Mouse (Mus musculus): ENCODE data around the gene Cdh13.
A peak's percentile ranks its signal among the peaks of the same experiment; 100 is the strongest.

The Cdh13 gene

DNA sequence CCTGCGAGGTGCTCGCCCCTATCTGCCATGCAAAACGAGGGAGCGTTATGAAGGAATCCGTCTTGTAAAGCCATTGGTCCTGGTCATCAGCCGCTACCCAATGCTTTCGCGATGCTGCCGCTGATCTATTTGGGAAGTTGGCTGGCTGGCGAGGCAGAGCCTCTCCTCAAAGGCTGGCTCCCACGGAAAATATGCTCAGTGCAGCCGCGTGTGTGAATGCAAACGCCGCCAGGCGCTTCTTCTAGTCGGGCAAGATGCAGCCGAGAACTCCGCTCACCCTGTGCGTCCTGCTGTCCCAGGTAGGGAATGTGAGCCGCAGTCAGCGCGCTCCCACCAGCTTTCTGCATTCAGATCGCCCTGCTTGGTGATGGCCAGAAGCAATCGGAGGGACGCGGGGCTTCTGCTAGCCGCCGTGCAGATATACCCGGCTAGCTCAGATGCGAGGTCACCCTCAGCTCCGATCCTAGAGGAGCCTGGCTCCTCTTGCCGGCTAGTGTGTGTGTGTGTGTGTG lies at the start of gene Cdh13:
Gene Cdh13 (plus strand): TSS at position 134 of the 512 bp plus-strand sequence.
- peak; percentile 16 for DNase-seq

DNA sequence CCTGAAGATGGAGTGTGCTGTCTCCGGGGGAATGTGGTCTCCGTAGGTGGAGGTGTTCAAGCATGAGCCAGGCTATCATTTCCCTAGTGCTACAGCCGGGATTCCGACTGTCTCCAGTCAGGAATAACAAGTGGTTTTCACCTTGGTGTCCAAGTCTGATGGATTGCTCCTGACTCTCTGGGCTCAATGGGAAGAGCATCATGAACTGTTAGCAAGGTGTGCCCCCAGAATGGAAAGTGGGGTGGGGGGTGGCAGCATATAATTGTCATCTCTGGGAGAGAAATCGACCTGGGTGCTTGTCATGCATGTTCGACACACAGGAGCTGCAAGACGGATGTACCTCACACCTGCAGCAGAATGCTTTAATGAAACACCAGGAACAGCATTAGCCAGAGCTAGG lies 47.9 kb upstream of the Cdh13 start:
- DNase-seq, result no peak

DNA sequence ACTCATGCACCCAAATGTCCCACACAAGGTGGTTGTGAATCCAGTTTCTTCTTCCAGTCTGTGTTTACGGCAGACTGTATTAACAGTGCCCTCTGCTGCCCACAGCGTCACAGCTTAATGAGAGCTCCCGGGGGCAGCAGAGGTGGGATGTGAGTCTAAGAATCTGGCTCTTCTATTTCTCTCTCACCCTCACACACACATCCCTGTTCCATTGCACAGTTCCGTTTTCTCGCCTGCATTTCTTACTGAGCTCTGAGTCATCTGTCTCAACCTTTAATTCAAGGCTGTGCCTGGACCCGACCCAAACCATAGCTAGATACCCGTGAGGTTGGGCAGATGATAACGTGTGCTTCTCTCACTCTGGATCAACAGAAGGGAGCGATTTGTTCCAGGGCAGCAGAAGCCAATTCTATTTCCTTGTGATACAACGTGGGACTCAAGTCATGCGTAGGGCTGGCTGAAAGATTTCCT lies 46.3 kb upstream of the Cdh13 start:
- DNase-seq, result no peak

DNA sequence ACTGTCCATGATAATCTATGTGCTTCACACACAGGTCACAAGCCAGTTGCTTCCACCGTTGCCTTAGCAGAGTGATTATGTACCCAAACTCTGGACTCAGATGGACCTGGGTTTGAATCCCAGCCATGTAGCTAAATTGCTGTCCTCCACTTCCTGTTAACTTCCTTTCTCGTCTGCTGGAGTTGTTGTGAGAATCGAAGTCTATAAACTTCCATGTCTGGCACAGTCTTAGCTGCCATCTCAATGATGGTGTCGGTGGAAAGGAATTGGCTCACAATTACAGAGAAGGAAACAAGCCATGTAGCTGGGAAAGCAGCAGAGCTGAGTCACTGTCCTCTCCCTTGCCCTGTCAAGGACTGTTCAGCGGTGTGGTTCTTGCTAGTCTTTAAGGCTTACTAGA lies 45.4 kb upstream of the Cdh13 start:
- no peak for DNase-seq

DNA sequence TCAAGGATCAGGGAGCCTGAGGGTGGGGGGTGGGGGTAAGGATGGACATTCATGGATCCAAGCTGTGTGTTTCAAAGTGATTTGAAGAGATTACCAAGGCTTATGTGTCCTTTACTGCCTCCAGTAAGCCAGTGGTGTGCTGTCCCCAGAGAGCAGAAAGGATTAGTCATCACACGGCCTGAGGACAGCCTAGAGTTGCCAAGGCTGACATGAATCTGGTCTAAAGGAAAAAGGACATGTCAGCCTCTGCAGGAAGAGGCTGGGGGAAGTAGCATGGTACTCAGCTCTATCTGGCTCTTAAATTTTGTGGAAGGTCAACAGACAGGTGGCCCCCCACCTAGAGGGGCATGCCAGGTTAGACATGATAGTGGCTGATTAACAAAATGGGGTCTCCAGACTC lies 44.3 kb upstream of the Cdh13 start:
- no peak for DNase-seq

DNA sequence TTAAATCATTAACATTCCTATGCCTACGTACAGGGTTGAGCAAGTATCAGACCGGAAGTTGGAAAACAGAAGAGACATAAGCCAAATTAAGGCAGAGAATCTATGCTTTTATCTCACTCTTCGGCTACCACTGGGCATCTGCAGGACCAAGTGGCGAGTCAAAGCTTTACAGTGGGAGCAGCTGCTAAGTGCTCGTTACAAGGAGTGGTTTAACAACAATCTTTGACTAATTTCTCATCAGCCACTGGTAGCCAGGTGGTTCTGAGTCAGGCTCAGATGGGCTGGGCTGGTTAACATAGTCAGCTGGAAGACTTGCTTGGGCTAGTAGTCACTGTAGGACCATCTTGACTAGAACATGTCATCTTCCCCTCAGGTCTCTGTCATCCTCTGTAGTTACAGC lies 34.2 kb upstream of the Cdh13 start:
- no peak for DNase-seq

DNA sequence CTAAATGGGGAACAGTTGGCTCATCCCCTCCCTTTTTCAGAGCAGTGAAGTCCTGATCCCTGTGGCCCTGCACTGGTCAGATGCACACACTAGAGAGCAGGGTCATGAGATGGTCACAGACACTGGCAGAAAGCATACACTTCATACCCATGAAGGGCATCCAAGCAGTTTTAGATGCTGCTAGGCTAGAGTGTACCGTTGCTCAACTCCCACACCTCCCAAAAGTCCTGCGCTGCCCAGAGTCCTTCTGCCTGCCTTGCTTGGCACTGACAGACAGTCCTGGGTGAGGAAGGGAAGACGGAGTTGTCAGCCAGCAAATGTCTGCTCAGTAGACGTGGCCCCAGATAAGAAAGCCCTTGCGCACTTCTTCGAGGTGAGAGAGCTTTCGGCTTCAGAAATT lies 33.6 kb upstream of the Cdh13 start:
- DNase-seq, result no peak

DNA sequence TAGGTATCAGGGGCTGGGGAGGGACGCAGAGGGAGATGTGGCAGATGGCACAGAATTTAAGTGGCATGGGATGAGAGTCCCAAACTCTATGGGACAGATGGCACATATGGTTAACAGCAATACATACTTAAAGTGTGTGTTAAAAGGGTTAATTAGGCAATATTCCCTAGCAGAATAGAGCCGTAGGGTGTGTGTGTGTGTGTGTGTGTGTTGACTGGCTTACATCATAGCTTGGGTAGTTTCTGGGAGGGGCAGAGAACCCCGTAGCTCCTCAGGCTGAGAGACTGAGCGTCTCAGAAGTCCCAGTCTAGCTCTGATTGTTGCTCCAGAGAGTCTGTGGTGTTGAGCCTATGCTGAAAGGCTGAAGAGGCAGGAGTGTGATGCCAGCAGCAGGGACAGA lies 20.4 kb upstream of the Cdh13 start:
- DNase-seq, result no peak

DNA sequence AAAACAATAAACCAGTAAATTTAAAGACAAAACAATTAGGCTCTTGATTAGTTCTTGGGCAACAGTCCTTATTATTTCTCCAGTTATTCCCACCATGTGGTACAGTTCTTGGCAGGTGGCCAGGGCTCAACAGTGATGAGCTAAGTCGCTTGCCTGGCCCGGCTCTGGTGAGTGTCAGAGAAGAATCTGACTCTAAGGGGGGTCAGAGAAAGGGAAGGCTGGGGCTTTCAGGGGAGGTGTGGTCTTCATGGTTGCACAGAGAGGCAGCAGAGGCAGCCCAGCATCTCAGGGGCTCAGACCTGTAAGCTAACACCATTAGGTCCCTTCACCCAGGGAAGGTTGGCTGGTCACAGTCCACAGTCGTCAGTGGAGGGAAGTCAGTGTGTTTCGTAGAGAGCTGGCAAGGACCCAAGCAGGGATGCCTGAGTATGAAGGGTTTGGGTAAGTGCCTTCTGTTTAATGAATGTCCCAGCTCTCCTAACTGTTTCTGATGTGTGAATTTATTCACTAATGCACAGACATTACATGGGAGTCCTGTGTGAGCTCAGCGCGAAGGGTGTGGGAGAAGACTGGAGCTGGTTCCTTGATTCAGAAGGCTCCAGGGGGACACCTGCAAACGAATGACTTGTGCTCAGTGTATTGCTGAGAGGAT lies 12.7 kb upstream of the Cdh13 start:
- peak; percentile 33 for DNase-seq

DNA sequence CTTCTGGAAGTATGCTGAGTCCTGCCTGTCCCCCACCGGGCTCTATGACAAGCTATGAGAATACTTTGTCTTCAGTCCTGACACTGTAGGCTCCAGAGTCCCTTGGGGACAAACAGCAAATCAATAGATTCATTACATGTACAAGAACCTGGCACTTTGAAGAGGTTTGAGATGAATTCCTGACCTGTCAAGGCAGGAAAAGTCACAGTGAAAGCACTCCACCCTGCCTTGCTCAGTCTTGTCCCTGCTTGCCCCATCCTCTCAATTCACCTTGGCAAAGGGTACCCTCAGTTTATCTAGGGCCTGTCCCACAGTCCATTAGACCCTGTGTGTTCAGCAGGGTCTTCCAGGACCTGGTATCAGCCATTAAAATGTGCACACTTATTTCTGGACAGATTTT lies 11.0 kb upstream of the Cdh13 start:
- DNase-seq, result no peak

DNA sequence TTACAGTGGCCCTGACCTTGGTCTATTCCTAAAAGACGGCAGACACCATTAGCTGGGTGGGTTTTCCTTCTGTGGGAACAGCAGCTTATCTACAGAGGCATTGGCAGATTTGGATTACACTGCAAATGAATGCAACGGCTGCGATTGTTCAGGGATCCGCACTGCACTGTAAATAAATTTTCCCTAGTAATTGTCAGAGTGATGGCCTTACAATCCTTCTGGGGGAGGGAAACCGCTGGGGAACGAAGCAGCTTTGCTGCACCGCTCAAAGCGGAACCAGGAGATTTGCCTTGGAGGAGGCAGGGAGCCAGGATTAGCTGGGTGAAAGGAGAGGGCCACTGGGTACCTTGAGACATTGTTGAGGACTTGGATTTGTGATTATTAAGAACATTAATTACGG lies 9.3 kb upstream of the Cdh13 start:
- no peak for DNase-seq

DNA sequence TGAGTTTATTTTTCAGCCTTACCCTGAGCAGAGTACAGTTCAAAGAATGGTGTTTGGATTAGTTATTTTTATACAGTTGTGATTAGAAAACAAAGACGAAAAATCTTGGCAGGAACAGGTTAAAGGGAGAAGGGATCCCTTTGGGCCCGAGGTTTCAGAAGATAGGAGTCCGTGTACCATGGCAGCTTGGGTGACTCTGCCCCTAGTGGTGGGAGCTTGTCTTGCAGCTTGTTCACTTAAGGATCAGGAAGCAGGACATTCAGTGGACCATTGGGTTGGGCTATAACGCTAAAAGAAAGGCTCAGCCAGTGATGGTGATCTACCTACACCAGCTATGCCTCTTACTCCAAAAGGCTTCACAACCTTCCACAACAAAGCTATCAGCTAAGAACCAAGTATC lies 8.8 kb upstream of the Cdh13 start:
- DNase-seq, result peak; percentile 78

DNA sequence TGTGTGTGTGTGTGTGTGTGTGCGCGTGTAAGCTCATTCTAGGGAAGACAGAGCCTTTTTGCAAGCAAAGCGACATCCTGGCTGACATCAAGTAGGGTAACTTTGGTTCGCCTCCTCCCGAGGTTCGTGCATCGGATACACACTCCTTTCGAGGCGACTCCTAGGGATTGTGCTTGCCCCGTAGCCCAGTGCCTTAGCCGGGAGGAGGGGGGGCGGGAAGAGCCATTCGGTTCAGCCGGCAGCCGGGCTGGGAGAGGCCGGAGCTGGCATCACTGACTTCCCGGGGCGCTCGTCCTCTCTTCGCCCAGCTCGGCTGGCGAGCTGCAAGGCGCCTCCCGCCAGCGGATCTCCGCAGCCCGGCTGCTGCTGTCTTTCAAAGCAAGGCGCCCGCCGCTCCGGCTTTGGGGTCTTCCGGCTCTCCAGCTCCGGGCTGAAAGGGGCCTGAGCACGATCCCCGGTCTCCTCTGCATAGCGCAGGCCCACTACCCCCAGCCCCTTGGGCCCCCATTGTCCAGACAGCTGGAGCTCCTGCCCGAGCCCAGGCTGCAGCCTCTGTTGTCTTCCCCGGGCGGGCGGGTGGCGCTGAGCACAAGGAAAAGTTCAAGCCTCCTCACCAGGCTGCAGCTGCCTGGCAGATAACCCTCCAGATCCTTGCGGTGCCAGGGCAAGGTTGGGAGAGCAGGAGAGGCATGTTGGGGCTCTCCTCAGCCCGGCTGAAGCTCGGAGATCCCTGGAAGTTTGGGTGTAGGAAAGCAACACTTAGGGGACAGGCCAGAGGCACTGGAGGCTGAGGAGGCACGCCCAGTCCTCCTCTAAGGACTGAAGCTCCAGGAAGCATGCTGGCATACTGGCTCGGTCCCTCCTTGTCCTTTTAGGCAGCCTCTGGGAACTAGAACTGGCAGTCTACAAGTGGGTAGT lies 838 bp downstream of the Cdh13 start:
- peak; percentile 25 for DNase-seq

DNA sequence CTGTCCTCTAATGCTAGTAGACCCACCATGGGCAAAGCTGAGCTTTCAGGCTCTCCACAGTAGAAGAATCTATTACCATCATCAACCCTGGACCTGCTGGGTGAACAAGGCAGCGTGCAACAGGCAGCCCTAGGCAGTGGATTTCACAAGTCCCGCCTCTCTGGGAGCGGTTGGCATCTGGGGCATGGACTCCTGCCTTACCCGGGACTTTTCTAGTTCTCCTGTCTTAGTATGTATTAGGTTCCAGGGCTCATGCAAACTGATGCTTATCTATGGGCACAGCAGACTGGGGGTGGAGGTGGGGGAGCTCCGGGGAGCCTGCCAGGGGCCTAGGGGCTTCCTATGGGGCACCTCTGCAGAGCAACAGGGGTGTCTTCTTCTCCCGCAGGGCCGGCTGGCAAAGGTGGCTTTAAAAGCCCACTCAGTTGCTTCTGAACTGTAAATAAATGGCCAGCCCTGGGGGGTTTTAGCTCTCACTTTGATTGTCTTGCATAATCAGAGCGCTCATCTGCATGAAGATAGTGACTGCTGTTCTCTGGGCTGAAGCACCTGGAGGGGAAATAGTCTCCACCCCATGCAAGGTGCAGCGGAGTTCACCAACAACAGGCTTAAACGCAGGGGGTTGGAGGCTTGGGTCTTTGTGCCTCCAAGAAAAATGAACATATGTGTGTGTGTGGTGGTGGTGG lies 2.2 kb downstream of the Cdh13 start:
- DNase-seq, result no peak

DNA sequence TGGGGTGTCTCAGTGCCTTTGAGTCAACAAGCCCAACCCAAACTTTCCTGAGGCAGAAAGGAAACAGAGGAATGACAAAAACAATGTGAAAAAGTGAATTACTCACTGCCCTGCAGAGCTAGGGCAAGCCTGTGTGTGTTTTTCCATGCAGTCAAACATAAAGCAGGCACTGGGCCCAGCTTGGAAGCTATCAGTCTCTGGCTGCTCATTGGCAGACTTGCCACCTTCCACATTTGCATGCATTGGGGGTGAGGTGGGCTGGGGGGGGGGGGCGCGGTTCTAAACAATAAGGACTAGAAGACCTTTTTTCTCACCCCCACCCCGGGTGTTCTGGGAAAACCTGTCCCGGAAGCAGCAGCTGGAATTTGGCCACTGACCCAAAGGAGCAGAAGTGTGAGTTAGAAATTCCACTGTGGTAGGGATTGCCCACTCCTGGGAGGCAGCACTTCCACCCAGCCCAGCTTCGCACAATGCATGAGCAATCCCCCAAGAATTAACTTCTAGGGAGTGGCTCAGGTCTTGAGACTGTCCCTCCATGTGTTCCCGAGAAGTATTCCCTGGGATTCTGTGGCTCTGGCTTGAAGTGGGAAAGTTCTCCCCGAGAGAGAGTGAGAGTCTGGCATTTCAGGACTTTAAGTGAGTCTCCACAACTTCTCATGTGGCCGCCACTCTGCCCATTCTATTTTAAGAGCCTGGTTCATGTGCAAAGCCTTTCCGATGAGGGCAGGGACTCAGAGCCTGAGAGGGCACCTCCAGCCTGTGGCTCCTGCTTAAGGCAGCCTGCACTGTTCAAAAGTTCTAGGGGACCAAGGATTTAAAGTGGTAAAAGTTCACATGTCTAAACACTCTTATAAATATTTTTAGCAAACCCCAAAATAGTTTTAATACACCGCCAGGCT lies 3.0 kb downstream of the Cdh13 start:
- DNase-seq, result peak; percentile 50

DNA sequence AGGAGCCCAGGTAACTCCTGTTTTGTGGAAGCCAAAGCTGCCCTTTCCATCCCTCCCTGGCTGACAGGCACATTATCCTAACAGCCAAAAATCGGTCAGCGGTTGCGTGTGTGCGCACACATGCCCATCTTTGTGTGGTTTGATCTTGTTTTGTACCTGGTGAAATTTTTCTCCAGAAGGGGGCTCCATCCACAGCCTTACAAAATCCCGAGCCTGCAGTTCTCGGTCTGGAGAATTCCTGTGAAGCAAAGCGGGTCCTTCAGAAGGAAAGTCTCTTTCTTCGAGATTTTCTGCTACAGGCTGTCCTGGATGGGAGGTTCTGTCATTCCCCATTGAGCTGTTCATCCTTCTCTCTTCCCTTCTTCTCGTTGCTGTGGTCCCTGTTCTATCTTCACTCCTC lies 4.0 kb downstream of the Cdh13 start:
- peak; percentile 31 for DNase-seq

DNA sequence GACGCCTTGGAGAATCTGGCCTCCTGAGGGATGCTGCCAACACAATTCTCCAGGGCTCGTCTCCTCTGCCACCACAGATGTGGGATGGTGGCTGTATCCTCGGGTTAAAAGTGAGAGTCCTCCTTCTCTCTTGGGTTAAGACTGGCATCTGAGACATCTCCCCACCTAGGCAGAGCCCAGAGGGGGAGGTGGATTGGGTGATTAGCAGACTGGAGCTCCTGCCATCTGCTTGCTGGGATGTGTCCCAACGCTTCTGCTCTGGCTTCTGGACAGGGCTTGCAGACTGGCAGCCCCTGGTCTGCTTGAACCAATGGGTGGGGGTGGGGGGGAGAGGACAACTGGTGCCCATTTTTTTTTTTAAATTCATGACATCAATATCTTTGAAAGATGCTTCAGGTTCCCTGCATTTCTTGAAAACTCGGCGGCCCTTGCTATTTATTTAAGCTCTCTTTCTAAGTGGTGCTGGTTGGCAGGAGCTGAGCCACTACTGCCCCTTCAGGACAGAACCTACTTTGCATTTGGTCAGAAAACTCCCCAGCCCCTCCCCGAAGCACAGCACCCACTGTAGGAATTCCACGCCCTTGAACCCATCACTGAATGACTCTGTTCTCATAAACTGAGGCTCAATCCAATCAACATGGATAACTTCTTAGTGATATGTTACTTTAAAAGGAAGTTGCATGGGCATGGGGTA lies 4.9 kb downstream of the Cdh13 start:
- no peak for DNase-seq

DNA sequence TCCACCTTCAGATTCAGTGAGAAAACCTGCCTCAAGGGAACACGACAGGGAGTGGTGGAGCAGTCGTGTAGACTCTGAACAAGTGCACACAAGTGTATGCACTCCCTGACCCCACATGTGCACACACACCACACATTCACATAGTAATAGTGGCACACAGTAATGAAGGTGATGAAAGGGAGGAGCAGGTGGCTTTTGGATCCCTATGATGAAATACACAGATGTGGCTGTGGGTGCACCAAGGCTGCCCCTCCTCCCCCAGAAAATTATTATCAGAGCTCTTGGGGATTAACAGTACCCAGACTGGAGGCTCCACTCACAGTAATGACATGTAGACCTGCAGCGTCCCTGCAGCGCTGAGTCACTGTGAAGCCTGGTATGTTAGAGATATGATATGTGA lies 5.6 kb downstream of the Cdh13 start:
- DNase-seq, result no peak

DNA sequence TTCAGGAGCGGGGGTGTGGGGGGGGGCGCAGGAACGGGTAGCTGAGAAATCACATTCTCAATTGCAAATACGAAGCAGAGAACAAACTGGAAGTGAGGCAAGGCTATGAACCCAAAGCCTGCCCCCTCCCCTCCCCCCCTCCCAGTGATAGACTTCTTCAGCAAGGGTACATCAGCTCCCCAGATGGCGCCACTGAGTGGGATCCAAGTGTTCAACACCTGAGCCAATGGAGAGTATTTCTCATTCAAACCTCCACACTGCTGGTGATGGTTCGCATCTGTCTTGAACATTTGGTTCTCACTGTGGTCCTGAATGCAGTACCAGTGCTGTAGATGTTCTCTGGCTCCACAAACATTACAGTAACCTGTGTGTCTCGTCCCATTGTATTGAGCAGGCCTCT lies 6.0 kb downstream of the Cdh13 start:
- no peak for DNase-seq

DNA sequence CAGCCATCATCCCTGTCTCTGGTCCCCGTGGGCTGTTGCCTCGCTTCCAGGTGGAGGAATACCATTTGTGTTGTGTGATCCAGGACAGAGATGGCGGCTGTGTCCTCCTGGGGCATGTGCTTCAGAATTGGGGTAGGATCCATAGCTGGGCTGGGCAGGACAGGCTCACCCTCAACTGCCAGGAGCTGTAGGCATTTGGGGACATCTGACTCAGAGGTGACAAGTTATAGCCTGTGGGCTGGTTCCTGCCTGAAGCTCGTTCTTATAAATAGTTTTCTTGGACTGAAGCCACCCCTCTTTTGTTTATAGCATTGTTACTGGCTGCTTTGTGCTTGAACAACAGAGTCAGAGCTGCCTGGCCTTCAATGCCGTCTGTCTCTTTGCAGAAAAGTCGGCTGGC lies 6.7 kb downstream of the Cdh13 start:
- peak; percentile 16 for DNase-seq

DNA sequence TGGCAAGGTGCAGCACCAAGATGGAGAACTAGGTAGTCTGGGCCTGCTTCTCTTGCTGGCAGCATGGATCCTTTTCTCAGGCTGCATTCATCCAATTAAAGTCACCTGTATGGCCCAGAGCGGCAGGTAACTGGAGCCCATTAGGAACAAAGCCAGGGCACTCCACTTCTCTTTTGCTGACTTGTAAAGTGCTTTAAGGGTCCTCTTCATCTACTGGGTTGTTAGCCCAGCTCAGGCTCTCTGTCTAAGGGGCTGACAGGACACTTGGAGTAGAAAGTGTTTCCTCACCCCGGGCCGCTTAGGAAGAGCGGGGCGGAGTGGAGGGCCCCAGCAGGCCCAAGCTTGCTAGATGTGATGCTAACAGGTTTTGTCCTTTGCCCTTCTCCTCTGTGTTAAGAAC lies 12.9 kb downstream of the Cdh13 start:
- peak; percentile 19 for DNase-seq

DNA sequence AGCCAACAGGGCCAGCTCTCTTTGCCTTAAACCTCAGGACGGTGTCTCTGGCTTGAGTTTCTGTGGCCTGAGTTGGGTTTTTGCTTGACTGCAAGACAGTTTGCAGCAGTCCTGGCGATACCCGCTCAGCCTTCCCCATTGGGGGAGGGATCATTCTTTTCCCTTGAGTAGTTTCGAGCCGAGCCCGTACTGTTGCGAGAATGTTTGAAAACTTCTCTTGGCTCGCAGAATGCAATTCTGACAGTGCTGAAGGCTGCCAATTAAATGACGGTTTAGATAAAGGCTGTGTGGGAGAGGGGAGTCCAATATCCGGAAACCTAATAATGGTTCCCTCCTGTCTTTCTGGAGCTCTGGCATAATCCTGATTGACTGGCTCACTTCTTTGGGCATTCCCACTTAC lies 23.4 kb downstream of the Cdh13 start:
- no peak for DNase-seq

All from lung, postnatal 10 days (tissue).